Mouse (Mus musculus): ENCODE results near the gene Cmss1. TPM values are rescaled to one million over a fixed set of nuclear protein-coding genes. Genes with fewer than 3 reads are reported as not detected.

Cmss1 gene
- polyA plus RNA-seq, 1 experiment from 2014 or later: 67.3 TPM

GRCm38 (mm10) chr16:57577519-57577918 is 29.1 kb downstream of the Cmss1 start:
- DNase-seq (ENCODE audit: low spot score): no peak
- Histone ChIP-seq H3K36me3 (no peaks in the 10 kb centered on the region), H3K27ac (replicated peaks) (no peak overlapping the region), H3K4me3 (no peak overlapping the region), H3K27me3 (ENCODE audit: low read depth, poor library complexity, severe bottlenecking) (no peaks in the 10 kb centered on the region), H3K9me3 (replicated peaks) (no peaks in the 10 kb centered on the region), H3K4me1 (no peaks in the 10 kb centered on the region)
- WGBS: 82% methylated on average over 1 of the region's 1 CpGs

GRCm38 (mm10) chr16:57575764-57576388 is 30.8 kb downstream of the Cmss1 start:
- Histone ChIP-seq H3K9me3 (replicated peaks) (no peaks in the 10 kb centered on the region), H3K4me3 (no peak overlapping the region), H3K4me1 (no peaks in the 10 kb centered on the region), H3K27me3 (ENCODE audit: low read depth, poor library complexity, severe bottlenecking) (no peaks in the 10 kb centered on the region), H3K27ac (replicated peaks) (no peak overlapping the region), H3K36me3 (peaks cover 5% of the 10 kb centered on the region)
- DNase-seq (ENCODE audit: low spot score): no peak
- WGBS: 94% methylated on average over 1 of the region's 1 CpGs

DNA sequence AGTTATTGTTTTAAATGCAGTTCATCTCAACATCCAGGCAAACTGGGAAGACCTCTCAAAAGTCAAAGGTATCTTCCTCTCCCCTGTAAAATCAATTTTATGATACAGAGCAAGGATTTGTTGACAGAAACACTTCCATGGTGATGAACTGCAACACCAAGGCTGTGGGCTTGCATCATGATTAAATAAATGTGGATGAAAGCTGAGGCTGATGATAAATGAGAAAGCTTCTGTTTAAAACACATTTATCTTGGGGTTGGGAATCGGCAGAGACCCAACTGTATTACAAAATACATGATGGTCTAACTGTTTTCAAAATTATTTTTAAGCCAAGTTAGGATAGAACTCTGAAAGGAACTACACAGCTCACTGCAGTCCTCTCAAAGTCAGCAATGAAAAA is 32.8 kb downstream of the Cmss1 start:
- WGBS: 95% methylated on average over 1 of the region's 1 CpGs
- no peaks in the 10 kb centered on the region for H3K4me1 ChIP-seq
- no peak overlapping the region for H3K27ac ChIP-seq (replicated peaks)
- H3K27me3 ChIP-seq (ENCODE audit: low read depth, poor library complexity, severe bottlenecking): no peaks in the 10 kb centered on the region
- H3K4me3 ChIP-seq: no peak overlapping the region
- no peaks in the 10 kb centered on the region for H3K9me3 ChIP-seq (replicated peaks)
- no peak for DNase-seq (ENCODE audit: low spot score)
- H3K36me3 ChIP-seq: peaks cover 18% of the 10 kb centered on the region

DNA sequence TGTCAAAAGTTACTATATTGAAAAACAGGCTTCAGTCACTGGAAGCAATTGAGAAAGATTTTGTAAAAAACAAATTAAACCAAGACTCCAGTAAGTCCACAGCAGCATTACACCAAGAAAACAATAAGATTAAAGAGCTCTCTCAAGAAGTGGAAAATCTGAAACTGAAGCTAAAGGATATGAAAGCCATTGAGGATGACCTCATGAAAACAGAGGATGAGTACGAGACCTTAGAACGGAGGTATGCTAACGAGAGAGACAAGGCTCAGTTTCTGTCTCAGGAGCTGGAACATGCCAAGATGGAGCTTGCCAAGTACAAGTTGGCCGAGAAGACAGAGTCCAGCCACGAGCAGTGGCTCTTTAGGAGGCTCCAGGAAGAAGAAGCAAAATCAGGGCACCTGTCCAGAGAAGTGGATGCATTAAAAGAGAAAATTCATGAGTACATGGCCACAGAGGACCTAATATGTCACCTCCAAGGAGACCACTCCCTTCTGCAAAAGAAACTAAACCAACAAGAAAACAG is 35.8 kb downstream of the Cmss1 start:
- whole genome bisulfite sequencing: 85% methylated on average over 5 of the region's 5 CpGs
- H3K27me3 ChIP-seq (ENCODE audit: low read depth, poor library complexity, severe bottlenecking): no peaks in the 10 kb centered on the region
- H3K4me1 ChIP-seq: no peaks in the 10 kb centered on the region
- H3K27ac ChIP-seq (replicated peaks): no peak overlapping the region
- no peak overlapping the region for H3K4me3 ChIP-seq
- no peaks in the 10 kb centered on the region for H3K9me3 ChIP-seq (replicated peaks)
- peaks cover 18% of the 10 kb centered on the region for H3K36me3 ChIP-seq
- DNase-seq (ENCODE audit: low spot score): no peak

DNA sequence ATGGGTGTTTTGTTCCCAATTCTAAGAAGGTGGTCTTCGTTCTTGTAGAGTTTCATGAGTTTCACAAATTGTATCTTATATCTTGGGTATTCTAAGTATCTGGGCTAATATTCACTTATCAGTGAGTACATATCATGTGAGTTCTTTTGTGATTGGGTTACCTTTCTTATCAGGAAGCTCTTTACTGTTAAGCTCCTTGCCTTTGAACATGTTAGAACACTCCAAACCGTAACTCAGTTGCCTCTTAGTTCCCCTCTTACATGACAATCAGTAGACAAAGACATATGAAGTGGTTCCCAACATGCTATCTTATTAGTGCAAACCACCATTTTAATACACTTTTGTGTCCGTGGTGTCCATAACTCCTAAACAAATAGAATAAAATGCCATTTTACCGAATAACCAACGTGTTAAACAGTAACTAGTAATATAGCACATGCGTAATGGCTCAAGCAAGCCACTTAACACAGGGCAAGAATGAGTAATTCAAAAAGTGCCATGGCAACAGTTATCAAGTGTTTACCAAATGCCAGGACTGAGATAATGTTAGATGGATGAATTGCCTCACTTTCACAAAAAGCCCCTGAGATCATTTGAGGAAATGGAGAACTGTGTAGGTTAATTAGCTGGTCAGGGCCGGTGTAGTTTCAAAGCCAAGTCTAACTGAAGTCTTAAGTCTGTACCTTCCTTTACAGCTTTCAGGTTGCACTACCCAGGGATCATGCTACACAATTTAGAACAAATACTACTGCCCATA is 37.8 kb downstream of the Cmss1 start:
- peaks cover 18% of the 10 kb centered on the region for H3K36me3 ChIP-seq
- H3K27ac ChIP-seq (replicated peaks): no peak overlapping the region
- no peaks in the 10 kb centered on the region for H3K27me3 ChIP-seq (ENCODE audit: low read depth, poor library complexity, severe bottlenecking)
- no peak overlapping the region for H3K4me3 ChIP-seq
- H3K4me1 ChIP-seq: no peaks in the 10 kb centered on the region
- H3K9me3 ChIP-seq (replicated peaks): no peaks in the 10 kb centered on the region
- no peak for DNase-seq (ENCODE audit: low spot score)
- 92% methylated on average over 7 of the region's 7 CpGs for WGBS

DNA sequence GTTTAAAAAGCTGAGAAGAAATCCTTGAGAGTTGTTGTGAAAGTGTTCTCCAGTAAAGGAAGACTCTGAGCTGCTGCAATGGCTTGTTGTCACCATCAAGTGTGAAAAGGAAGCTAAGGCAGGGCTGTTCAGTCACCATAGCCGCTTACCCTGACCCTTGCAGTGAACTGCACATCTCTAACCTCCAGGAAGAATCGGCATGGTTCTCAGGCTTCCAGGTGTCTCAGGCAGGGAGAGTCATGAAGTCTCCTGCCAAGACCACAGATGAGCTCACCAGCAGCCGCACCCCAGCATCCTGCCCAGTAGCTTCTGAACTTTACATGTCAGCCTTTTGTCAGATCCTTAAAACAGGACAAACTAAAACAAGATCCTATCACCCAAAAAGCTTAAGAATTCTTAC is 40.4 kb downstream of the Cmss1 start:
- no peak overlapping the region for H3K27ac ChIP-seq (replicated peaks)
- H3K4me3 ChIP-seq: no peak overlapping the region
- H3K9me3 ChIP-seq (replicated peaks): no peaks in the 10 kb centered on the region
- H3K4me1 ChIP-seq: no peaks in the 10 kb centered on the region
- DNase-seq (ENCODE audit: low spot score): no peak
- 93% methylated on average over 3 of the region's 3 CpGs for WGBS
- peaks cover 15% of the 10 kb centered on the region for H3K36me3 ChIP-seq
- H3K27me3 ChIP-seq (ENCODE audit: low read depth, poor library complexity, severe bottlenecking): no peaks in the 10 kb centered on the region

- DNase-seq (ENCODE audit: low spot score): no peak
- Histone ChIP-seq H3K9me3 (replicated peaks) (no peaks in the 10 kb centered on the region), H3K4me3 (no peak overlapping the region), H3K27me3 (ENCODE audit: low read depth, poor library complexity, severe bottlenecking) (no peaks in the 10 kb centered on the region), H3K36me3 (peaks cover 2% of the 10 kb centered on the region; the same call in 1 of the 2 replicates), H3K4me1 (no peaks in the 10 kb centered on the region), H3K27ac (replicated peaks) (no peak overlapping the region)
- 88% methylated on average over 1 of the region's 1 CpGs for WGBS
These were observed 41.9 kb downstream of the Cmss1 start for GRCm38 (mm10) chr16:57564807-57565206.

GRCm38 (mm10) chr16:57563453-57563852 is 43.2 kb downstream of the Cmss1 start:
- H3K36me3 ChIP-seq: no peaks in the 10 kb centered on the region
- no peaks in the 10 kb centered on the region for H3K9me3 ChIP-seq (replicated peaks)
- H3K4me3 ChIP-seq: no peak overlapping the region
- no peak for DNase-seq (ENCODE audit: low spot score)
- no peaks in the 10 kb centered on the region for H3K4me1 ChIP-seq
- 90% methylated on average over 3 of the region's 3 CpGs for WGBS
- no peaks in the 10 kb centered on the region for H3K27me3 ChIP-seq (ENCODE audit: low read depth, poor library complexity, severe bottlenecking)
- no peak overlapping the region for H3K27ac ChIP-seq (replicated peaks)

DNA sequence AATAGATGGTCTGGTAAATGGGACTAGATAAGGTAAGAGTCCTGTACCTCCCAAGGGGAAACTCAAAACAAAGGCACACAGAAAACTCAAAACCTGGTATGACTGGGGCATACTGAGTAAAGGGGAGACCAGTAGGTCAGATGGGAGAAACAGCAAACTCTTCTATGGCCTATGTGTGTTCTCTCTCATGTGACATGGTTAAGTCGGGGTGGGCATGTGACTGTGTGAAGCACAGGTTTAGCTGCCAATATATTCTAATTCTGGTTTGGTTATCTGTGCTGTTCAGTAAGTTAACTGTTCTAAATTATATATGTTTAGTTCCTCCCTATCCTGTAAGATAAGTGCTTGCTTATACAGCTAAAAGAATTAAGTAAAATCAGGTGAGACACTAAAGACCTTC is 46.5 kb downstream of the Cmss1 start:
- Histone ChIP-seq H3K27ac (replicated peaks) (no peak overlapping the region), H3K36me3 (no peaks in the 10 kb centered on the region), H3K4me3 (no peak overlapping the region), H3K9me3 (replicated peaks) (no peaks in the 10 kb centered on the region), H3K27me3 (ENCODE audit: low read depth, poor library complexity, severe bottlenecking) (no peaks in the 10 kb centered on the region), H3K4me1 (no peaks in the 10 kb centered on the region)
- no peak for DNase-seq (ENCODE audit: low spot score)
- 93% methylated on average over 1 of the region's 1 CpGs for WGBS

DNA sequence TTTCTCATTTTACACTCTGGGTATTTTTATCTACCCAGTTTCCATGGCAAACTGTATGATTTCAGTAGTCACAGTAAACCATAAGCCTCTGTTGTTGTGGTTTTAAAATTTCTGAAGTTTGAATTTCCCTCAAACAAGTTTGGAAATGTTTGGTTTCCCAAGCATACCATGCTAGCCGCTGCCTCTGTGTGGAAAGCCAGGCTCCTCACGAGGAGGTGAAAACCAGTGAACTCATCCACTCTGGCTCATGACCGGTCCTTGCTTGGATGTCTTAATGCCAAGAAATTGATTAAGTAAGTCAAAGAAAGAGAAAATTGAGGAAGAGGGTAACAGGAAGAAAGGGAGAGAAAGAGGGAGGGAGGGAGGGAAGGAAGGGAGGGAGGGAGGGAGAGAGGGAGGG is 48.4 kb downstream of the Cmss1 start:
- H3K4me3 ChIP-seq: no peak overlapping the region
- no peaks in the 10 kb centered on the region for H3K4me1 ChIP-seq
- 94% methylated on average over 3 of the region's 3 CpGs for WGBS
- H3K27me3 ChIP-seq (ENCODE audit: low read depth, poor library complexity, severe bottlenecking): no peaks in the 10 kb centered on the region
- H3K36me3 ChIP-seq: no peaks in the 10 kb centered on the region
- no peak for DNase-seq (ENCODE audit: low spot score)
- no peaks in the 10 kb centered on the region for H3K9me3 ChIP-seq (replicated peaks)
- no peak overlapping the region for H3K27ac ChIP-seq (replicated peaks)

DNA sequence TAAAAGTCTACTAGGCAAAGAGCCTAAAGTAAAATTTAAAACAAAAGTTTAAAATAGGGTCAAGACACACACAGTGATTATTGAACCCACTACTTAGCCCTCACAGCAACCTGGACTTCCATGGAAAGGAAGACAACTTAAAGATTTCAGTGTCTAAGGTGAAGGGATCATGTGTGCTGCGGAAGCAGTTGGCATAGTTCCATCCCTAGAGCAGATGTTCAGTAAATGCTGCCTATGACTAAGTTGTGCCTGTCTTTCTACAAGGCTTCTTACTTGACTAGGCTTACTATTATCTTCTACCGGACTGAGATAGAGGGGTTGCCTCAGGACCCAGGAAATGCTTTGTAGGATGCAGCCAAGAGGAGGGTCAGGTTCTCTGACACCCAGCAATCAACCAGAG is 50.4 kb downstream of the Cmss1 start:
- H3K4me3 ChIP-seq: no peak overlapping the region
- H3K27ac ChIP-seq (replicated peaks): no peak overlapping the region
- H3K4me1 ChIP-seq: no peaks in the 10 kb centered on the region
- H3K36me3 ChIP-seq: no peaks in the 10 kb centered on the region
- WGBS: 89% methylated on average over 2 of the region's 2 CpGs
- H3K27me3 ChIP-seq (ENCODE audit: low read depth, poor library complexity, severe bottlenecking): no peaks in the 10 kb centered on the region
- no peak for DNase-seq (ENCODE audit: low spot score)
- no peaks in the 10 kb centered on the region for H3K9me3 ChIP-seq (replicated peaks)

DNA sequence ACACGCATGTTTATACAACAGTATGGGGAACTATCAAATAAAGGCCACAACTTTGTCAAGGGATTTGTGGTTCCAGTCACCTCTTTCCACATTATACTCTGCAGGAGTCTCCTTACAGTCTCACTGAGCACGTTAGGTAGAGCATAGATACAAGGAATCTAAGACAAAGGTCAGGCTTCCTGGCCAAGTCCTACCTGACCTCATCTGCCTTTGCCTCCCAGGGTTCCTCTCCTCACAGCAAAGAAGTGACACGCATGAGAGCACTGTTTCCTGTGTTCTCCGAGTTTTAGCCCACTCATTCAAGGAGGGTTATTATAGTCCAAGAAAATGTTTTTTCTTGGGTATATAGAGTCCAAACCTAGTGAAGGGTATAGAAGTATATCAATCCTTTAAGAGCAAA is 51.0 kb downstream of the Cmss1 start:
- no peaks in the 10 kb centered on the region for H3K9me3 ChIP-seq (replicated peaks)
- H3K4me1 ChIP-seq: no peaks in the 10 kb centered on the region
- 67% methylated on average over 4 of the region's 4 CpGs for WGBS
- H3K27me3 ChIP-seq (ENCODE audit: low read depth, poor library complexity, severe bottlenecking): no peaks in the 10 kb centered on the region
- no peak overlapping the region for H3K27ac ChIP-seq (replicated peaks)
- DNase-seq (ENCODE audit: low spot score): no peak
- H3K4me3 ChIP-seq: no peak overlapping the region
- no peaks in the 10 kb centered on the region for H3K36me3 ChIP-seq

DNA sequence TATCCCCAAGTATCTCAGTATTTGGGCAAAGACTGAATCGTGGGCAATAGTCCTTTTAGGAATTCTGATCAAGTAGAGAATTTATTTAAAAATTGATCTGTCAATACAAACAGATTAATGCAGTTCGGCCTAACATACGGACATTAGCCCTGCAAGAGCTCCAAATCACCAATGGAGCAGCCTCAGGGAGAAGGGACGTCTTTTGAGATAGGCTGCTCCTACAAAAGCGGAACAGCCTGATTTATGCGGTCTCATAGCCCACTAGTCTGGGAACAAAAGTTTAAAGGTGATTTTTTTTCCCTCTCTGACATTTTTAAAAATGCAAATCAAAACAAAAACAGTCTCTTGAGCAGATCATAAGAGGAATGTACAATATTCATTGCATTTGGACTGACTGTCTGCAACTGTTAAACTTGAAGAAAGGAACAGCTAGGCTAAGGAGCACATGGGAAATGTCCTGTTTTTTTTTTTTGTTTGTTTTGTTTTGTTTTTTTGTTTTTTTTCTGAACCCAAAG is 51.7 kb downstream of the Cmss1 start:
- WGBS: 84% methylated on average over 6 of the region's 6 CpGs
- no peaks in the 10 kb centered on the region for H3K36me3 ChIP-seq
- no peak for DNase-seq (ENCODE audit: low spot score)
- H3K4me3 ChIP-seq: no peak overlapping the region
- peaks cover 4% of the 10 kb centered on the region; the same call in 1 of the 2 replicates for H3K27me3 ChIP-seq (ENCODE audit: low read depth, poor library complexity, severe bottlenecking)
- peaks cover 3% of the 10 kb centered on the region for H3K4me1 ChIP-seq
- H3K27ac ChIP-seq (replicated peaks): no peak overlapping the region
- no peaks in the 10 kb centered on the region for H3K9me3 ChIP-seq (replicated peaks)

Measured in midbrain, embryonic 10.5 days (tissue).